In the genomic region with DNA sequence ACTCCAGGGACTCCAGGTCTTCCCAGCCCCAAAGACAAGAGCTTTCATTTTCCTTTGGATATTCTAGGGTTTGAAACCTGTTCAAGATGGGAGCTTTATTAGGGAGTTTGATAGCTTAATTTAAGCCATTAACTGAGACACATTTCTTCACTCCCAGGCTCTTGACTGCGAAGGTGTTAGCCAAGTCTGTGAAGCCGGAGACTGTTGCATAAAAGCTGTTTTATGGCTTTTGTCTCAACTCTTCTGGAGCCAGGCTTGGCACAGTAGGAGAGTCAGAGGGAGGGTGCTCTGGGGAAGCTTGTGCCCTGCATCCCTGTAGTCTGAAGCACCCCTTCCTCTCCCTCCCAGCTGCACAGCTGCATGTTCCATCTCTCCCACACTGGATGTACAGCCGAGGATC, we compare ENCODE assay signal across 18 mouse cellular contexts. TPM values are rescaled to one million over a fixed set of nuclear protein-coding genes. Genes with fewer than 3 reads are reported as not detected.
DNase-seq lines count a peak whose midpoint lies in the region; ATAC-seq and TF ChIP-seq lines count a peak whose summit lies in the region.
"Had no signal": no experiment of that assay in that cellular context is flagged by ENCODE, and none has a peak within 500 bp of the region (broad histone marks: within the 10 kb centered on the region; RNA-seq: fewer than 3 reads in every experiment).

No protein-coding gene starts in this region.

- TF ChIP-seq CTCF in lung, postnatal 0 days (IDR thresholded peaks at IDR 0.05): no peak
- no peak for TF ChIP-seq CTCF in stomach, postnatal 0 days (IDR thresholded peaks at IDR 0.05; ENCODE audit: low read depth)

- peak overlapping the region; percentile 9; the same call in 1 of the 2 replicates for H3K27ac ChIP-seq in lung, postnatal 0 days (ENCODE audit: low read length)
- no peak overlapping the region for H3K27ac ChIP-seq in stomach, postnatal 0 days (replicated peaks)
- H3K27ac ChIP-seq: embryonic facial prominence, embryonic 10.5 days; embryonic facial prominence, embryonic 12.5 days had no signal

- DNase-seq in lung, postnatal 0 days (ENCODE audit: low spot score): peak; percentile 36
- DNase-seq in lung, postnatal 10 days: no peak
- peak; percentile 48 for DNase-seq in brain, adult 2 months (ENCODE audit: low read depth, low spot score)
- DNase-seq in stomach, postnatal 0 days (ENCODE audit: low spot score): no peak
- no peak for DNase-seq in embryo, embryonic 11 days
- no peak for DNase-seq in spleen, adult 12 weeks (ENCODE audit: low spot score)
- DNase-seq: adrenal gland, postnatal 10 days; adrenal gland, postnatal 36 days; cerebellum, adult 11 months; cerebellum, adult 18-20 months; cerebellum, adult 8-10 months; cerebellum, adult 9-11 months; cerebellum, postnatal 14 days; cerebellum, postnatal 36 days had no signal

- 42% methylated on average over 3 of the region's 3 CpGs for WGBS in lung, postnatal 0 days
- 47% methylated on average over 3 of the region's 3 CpGs for WGBS in stomach, postnatal 0 days

- no peak overlapping the region for H3K4me3 ChIP-seq in lung, postnatal 0 days (ENCODE audit: low read depth, low read length)
- H3K4me3 ChIP-seq in stomach, postnatal 0 days (ENCODE audit: low read depth, low read length): no peak overlapping the region
- H3K4me3 ChIP-seq: embryonic facial prominence, embryonic 10.5 days; embryonic facial prominence, embryonic 12.5 days had no signal

- no peak overlapping the region for H3K4me2 ChIP-seq in lung, postnatal 0 days (replicated peaks; ENCODE audit: low read depth, low read length)
- H3K4me2 ChIP-seq in stomach, postnatal 0 days (replicated peaks; ENCODE audit: low read depth): no peak overlapping the region
- H3K4me2 ChIP-seq: embryonic facial prominence, embryonic 12.5 days had no signal

- no peaks in the 10 kb centered on the region for H3K27me3 ChIP-seq in lung, postnatal 0 days (replicated peaks; ENCODE audit: insufficient read depth, low read length)
- no peaks in the 10 kb centered on the region for H3K27me3 ChIP-seq in stomach, postnatal 0 days (ENCODE audit: control insufficient read depth, insufficient read depth, low read length)
- H3K27me3 ChIP-seq: embryonic facial prominence, embryonic 12.5 days had no signal

- no peak for ATAC-seq in lung, postnatal 0 days
- no peak for ATAC-seq in stomach, postnatal 0 days (ENCODE audit: low FRiP score, low TSS enrichment)
- ATAC-seq: forebrain, embryonic 14.5 days; forebrain, embryonic 16.5 days had no signal

- TF ChIP-seq EP300 in lung, postnatal 0 days (IDR thresholded peaks at IDR 0.05): no peak
- TF ChIP-seq EP300 in stomach, postnatal 0 days (optimal IDR thresholded peaks at IDR 0.05): no peak

- no peaks in the 10 kb centered on the region; the same call in 1 of the 2 replicates for H3K4me1 ChIP-seq in lung, postnatal 0 days (ENCODE audit: insufficient read depth, low read depth, low read length)
- no peaks in the 10 kb centered on the region for H3K4me1 ChIP-seq in stomach, postnatal 0 days (replicated peaks; ENCODE audit: control insufficient read depth, insufficient read depth)
- H3K4me1 ChIP-seq: embryonic facial prominence, embryonic 12.5 days had no signal

- no peak overlapping the region for H3K9ac ChIP-seq in lung, postnatal 0 days (replicated peaks; ENCODE audit: low read depth)
- H3K9ac ChIP-seq in stomach, postnatal 0 days (ENCODE audit: low read length): 0 out of 2 replicates have a peak overlapping the region, but pooled peaks have one; percentile 3
- H3K9ac ChIP-seq: embryonic facial prominence, embryonic 12.5 days had no signal

- no peaks in the 10 kb centered on the region for H3K9me3 ChIP-seq in lung, postnatal 0 days (ENCODE audit: low read length)
- no peaks in the 10 kb centered on the region for H3K9me3 ChIP-seq in stomach, postnatal 0 days (ENCODE audit: control insufficient read depth, low read length)
- H3K9me3 ChIP-seq: embryonic facial prominence, embryonic 10.5 days; embryonic facial prominence, embryonic 12.5 days had no signal

- no peaks in the 10 kb centered on the region for H3K36me3 ChIP-seq in lung, postnatal 0 days (ENCODE audit: insufficient read depth, low read length)
- no peaks in the 10 kb centered on the region for H3K36me3 ChIP-seq in stomach, postnatal 0 days (ENCODE audit: control insufficient read depth, insufficient read depth, low read length)
- H3K36me3 ChIP-seq: embryonic facial prominence, embryonic 10.5 days; embryonic facial prominence, embryonic 12.5 days had no signal

RNA-seq across cellular contexts. Expression of a gene that starts 10.5 kb away (rescaled TPM):
- 1,021 and 1,046 TPM in 2 replicates for polyA plus RNA-seq in lung, postnatal 0 days (2015; fragmentation: Nextera tagmentation; extraction: Ambion mirVana)
- 65.9 and 71.9 TPM in 2 replicates for polyA plus RNA-seq in stomach, postnatal 0 days (2015; fragmentation: Nextera tagmentation; extraction: Ambion mirVana)

RNA-seq across cellular contexts. Expression of a gene that starts 31.5 kb away (rescaled TPM):
- 3.3 and 3.5 TPM in 2 replicates for polyA plus RNA-seq in lung, postnatal 0 days (2015; fragmentation: Nextera tagmentation; extraction: Ambion mirVana)
- polyA plus RNA-seq in stomach, postnatal 0 days (2015; fragmentation: Nextera tagmentation; extraction: Ambion mirVana): 3.0 and 3.2 TPM in 2 replicates

RNA-seq across cellular contexts. Expression of a gene that starts 35.6 kb away (rescaled TPM):
- 234 and 249 TPM in 2 replicates for polyA plus RNA-seq in lung, postnatal 0 days (2015; fragmentation: Nextera tagmentation; extraction: Ambion mirVana)
- 243 and 251 TPM in 2 replicates for polyA plus RNA-seq in stomach, postnatal 0 days (2015; fragmentation: Nextera tagmentation; extraction: Ambion mirVana)

RNA-seq across cellular contexts. Expression of a gene that starts 52.2 kb away (rescaled TPM):
- polyA plus RNA-seq in lung, postnatal 0 days (2015; fragmentation: Nextera tagmentation; extraction: Ambion mirVana): 13.6 and 15.6 TPM in 2 replicates
- 10.0 and 11.2 TPM in 2 replicates for polyA plus RNA-seq in stomach, postnatal 0 days (2015; fragmentation: Nextera tagmentation; extraction: Ambion mirVana)

Comparison
In these comparisons a context has a peak if more than half of its experiments do, and no peak if none do; other contexts are left out.
1. DNase-seq: peak in lung, postnatal 0 days (single experiment) and brain, adult 2 months (single experiment); none in lung, postnatal 10 days (single experiment), stomach, postnatal 0 days (single experiment), embryo, embryonic 11 days (single experiment) and spleen, adult 12 weeks (single experiment).
2. RNA of a gene that starts 10.5 kb away (polyA plus RNA-seq): 1,021 to 1,046 TPM in lung, postnatal 0 days; 65.9 to 71.9 TPM in stomach, postnatal 0 days; every median in the first group is over 10 times any median in the second.